Mouse (Mus musculus): ENCODE results near the gene Slc22a2. TPM values are rescaled to one million over a fixed set of nuclear protein-coding genes. Genes with fewer than 3 reads are reported as not detected.
"Not testable (repeated sequence)": the region's sequence is repeated elsewhere in the genome, so short reads cannot be mapped to it uniquely, and the experiment has no call there.

The Slc22a2 gene
- polyA plus RNA-seq, 1 experiment: not detected

DNA sequence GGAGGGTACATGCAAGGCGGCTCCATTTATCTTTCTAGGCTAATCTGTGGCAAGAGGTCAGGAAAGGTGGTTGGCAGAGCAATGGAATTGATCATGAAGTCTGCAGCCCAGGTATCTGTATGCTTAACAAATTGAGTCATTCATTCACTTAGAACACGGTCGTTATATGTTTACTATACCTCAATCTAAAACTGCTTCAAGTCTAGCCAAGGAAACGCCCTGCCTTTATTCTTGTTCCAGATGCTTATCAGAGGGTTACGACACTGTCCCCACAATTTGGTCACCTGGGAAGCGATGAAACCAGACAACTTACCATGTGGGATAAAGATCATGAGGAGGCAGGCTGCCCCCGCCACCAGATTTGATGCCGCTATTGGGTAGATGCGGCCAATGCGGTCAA, 75.3 kb downstream of the Slc22a2 start:
- Histone ChIP-seq H3K4me1 (ENCODE audit: control insufficient read depth, insufficient read depth, low read length) (peaks cover 6% of the 10 kb centered on the region), H3K4me3 (ENCODE audit: insufficient read depth, low read length) (no peak overlapping the region), H3K27ac (ENCODE audit: insufficient read depth, low read depth, low read length) (no peak overlapping the region)
- TF ChIP-seq CTCF (IDR thresholded peaks at IDR 0.05; ENCODE audit: low read depth, low read length): no peak
- no peak for TF ChIP-seq POLR2A (IDR thresholded peaks at IDR 0.05; ENCODE audit: borderline replicate concordance, low read depth, low read length)

DNA sequence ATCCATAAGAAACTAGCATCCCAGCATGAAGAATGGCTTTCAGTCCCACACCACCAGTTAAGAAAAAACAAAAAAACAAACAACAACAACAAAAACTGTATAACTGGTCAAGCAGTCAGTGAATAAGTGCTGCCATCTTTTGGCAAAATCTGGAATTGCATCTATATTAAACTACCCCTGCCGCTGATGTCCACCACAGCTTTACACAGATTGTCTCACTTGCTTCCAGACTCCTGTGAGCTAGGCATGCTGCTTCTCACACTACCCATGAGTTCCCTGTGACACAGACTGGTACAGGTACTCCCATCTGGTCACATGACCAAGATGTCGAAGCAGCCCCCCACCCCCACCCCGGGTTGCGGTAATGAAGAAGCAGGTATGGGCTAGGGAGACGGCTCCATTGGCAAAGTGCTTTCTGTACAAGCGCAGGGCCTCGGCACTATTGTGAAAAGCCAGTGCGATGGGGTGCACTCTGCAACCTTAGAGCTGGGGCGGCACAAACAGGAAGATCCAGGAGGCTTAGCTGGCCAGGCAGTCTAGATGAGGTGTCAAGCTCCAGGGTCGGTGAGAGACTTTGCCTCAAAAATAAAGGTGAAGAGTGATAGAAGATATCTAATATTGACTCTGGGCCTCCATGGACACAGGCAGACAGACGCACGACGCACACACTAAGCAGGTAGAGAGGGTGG, 76.8 kb downstream of the Slc22a2 start:
- Histone ChIP-seq H3K4me1 (ENCODE audit: control insufficient read depth, insufficient read depth, low read length) (peaks cover under 1% of the 10 kb centered on the region), H3K27ac (ENCODE audit: insufficient read depth, low read depth, low read length) (no peak overlapping the region), H3K4me3 (ENCODE audit: insufficient read depth, low read length) (no peak overlapping the region)
- TF ChIP-seq POLR2A (IDR thresholded peaks at IDR 0.05; ENCODE audit: borderline replicate concordance, low read depth, low read length) (no peak), CTCF (IDR thresholded peaks at IDR 0.05; ENCODE audit: low read depth, low read length) (no peak)

DNA sequence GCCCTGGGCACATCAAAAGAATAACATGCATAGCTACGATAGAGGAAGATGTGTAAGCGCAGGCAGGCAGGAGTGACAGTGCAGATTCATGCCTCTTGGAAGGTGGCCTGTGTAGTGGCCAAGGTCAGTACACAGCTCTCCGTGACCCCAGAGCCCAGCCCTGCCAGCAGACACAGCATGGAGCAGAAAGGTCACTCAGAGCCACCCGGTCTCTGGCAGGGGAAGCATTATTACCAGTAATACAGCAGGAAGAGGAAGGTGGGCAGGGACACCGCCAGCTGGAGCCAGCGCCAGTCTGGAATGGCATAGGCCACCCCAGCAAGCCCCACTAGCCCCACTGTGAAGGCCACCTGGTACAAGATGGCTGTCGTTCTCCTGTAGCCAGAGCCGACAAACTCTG, 80.2 kb downstream of the Slc22a2 start:
- Histone ChIP-seq H3K27ac (ENCODE audit: insufficient read depth, low read depth, low read length) (no peak overlapping the region), H3K4me1 (ENCODE audit: control insufficient read depth, insufficient read depth, low read length) (no peaks in the 10 kb centered on the region), H3K4me3 (ENCODE audit: insufficient read depth, low read length) (no peak overlapping the region)
- no peak for TF ChIP-seq POLR2A (IDR thresholded peaks at IDR 0.05; ENCODE audit: borderline replicate concordance, low read depth, low read length)
- no peak for TF ChIP-seq CTCF (IDR thresholded peaks at IDR 0.05; ENCODE audit: low read depth, low read length)

DNA sequence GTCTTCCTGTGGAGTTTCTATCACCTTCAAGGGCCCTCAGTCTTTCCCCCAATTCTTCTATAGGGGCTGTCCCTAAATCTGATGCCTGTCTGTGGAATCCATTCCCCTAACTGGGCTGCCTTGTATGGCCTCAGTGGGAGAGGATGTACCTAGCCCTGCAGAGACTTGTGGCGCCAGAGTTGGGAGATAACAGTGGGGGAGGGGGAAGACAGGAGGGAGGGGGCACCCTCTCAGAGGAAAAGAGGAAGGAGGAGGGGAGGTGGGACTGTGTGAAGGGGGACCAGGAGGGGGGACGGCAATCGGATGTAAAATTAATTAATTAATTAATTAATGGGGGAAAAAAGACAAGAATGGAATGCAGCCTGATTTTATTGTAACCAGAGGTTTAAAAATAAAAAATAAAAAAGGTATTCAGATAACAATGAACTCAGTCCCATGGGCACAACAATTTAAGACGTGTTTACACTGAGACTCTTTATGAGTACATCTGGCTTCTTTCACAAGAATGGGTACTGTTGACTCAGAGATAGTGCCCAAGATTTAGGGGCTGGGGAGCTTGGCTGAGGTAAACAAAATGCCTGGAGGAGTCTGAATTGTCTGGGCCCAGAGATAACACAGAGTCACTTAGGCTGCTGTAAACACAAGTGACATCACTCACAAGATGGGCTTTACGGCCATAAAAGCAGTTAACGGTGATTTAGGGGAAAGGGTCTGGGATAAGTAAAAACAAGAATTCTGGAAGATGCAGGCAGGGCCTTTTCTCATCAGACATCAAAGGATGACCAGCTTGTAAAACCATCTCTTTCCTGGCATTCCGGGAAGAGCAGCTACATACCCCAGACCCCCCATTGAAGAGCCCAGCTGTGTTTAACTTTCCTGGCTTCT, 84.8 kb downstream of the Slc22a2 start:
- no peaks in the 10 kb centered on the region for H3K4me1 ChIP-seq (ENCODE audit: control insufficient read depth, insufficient read depth, low read length)
- TF ChIP-seq POLR2A (IDR thresholded peaks at IDR 0.05; ENCODE audit: borderline replicate concordance, low read depth, low read length) (no peak), CTCF (IDR thresholded peaks at IDR 0.05; ENCODE audit: low read depth, low read length) (no peak)
- no peak overlapping the region for H3K27ac ChIP-seq (ENCODE audit: insufficient read depth, low read depth, low read length)
- H3K4me3 ChIP-seq (ENCODE audit: insufficient read depth, low read length): no peak overlapping the region

- no peak overlapping the region for H3K27ac ChIP-seq (ENCODE audit: insufficient read depth, low read depth, low read length)
- H3K4me1 ChIP-seq (ENCODE audit: control insufficient read depth, insufficient read depth, low read length): no peaks in the 10 kb centered on the region
- TF ChIP-seq POLR2A (IDR thresholded peaks at IDR 0.05; ENCODE audit: borderline replicate concordance, low read depth, low read length): no peak
- TF ChIP-seq CTCF (IDR thresholded peaks at IDR 0.05; ENCODE audit: low read depth, low read length): no peak
- no peak overlapping the region for H3K4me3 ChIP-seq (ENCODE audit: insufficient read depth, low read length)
Measured at GRCm38 (mm10) chr17:12669363-12669679, 85.4 kb downstream of the Slc22a2 start.

- H3K27ac ChIP-seq (ENCODE audit: insufficient read depth, low read depth, low read length): no peak overlapping the region
- no peaks in the 10 kb centered on the region for H3K4me1 ChIP-seq (ENCODE audit: control insufficient read depth, insufficient read depth, low read length)
- TF ChIP-seq POLR2A (IDR thresholded peaks at IDR 0.05; ENCODE audit: borderline replicate concordance, low read depth, low read length): no peak
- TF ChIP-seq CTCF (IDR thresholded peaks at IDR 0.05; ENCODE audit: low read depth, low read length): no peak
Measured at GRCm38 (mm10) chr17:12671029-12671605, 87.2 kb downstream of the Slc22a2 start.

GRCm38 (mm10) chr17:12672285-12672790, 88.4 kb downstream of the Slc22a2 start:
- Histone ChIP-seq H3K27ac (ENCODE audit: insufficient read depth, low read depth, low read length) (no peak overlapping the region), H3K4me1 (ENCODE audit: control insufficient read depth, insufficient read depth, low read length) (no peaks in the 10 kb centered on the region), H3K4me3 (ENCODE audit: insufficient read depth, low read length) (no peak overlapping the region)
- TF ChIP-seq CTCF (IDR thresholded peaks at IDR 0.05; ENCODE audit: low read depth, low read length): no peak
- TF ChIP-seq POLR2A (IDR thresholded peaks at IDR 0.05; ENCODE audit: borderline replicate concordance, low read depth, low read length): no peak

More at GRCm38 (mm10) chr17:12671029-12671605, 87.2 kb downstream of the Slc22a2 start:
- no peak overlapping the region for H3K4me3 ChIP-seq (ENCODE audit: insufficient read depth, low read length)

GRCm38 (mm10) chr17:12673871-12674270, 89.9 kb downstream of the Slc22a2 start:
- TF ChIP-seq CTCF (IDR thresholded peaks at IDR 0.05; ENCODE audit: low read depth, low read length): no peak
- TF ChIP-seq POLR2A (IDR thresholded peaks at IDR 0.05; ENCODE audit: borderline replicate concordance, low read depth, low read length): no peak
- Histone ChIP-seq H3K4me1 (ENCODE audit: control insufficient read depth, insufficient read depth, low read length) (no peaks in the 10 kb centered on the region), H3K4me3 (ENCODE audit: insufficient read depth, low read length) (no peak overlapping the region), H3K27ac (ENCODE audit: insufficient read depth, low read depth, low read length) (no peak overlapping the region)

- H3K4me3 ChIP-seq (ENCODE audit: insufficient read depth, low read length); H3K27ac ChIP-seq (ENCODE audit: insufficient read depth, low read depth, low read length); H3K4me1 ChIP-seq (ENCODE audit: control insufficient read depth, insufficient read depth, low read length): not testable (repeated sequence)
Measured at GRCm38 (mm10) chr17:12674980-12675379, 91.0 kb downstream of the Slc22a2 start.

- no peak for TF ChIP-seq POLR2A (IDR thresholded peaks at IDR 0.05; ENCODE audit: borderline replicate concordance, low read depth, low read length)
- TF ChIP-seq CTCF (IDR thresholded peaks at IDR 0.05; ENCODE audit: low read depth, low read length): no peak
- H3K27ac ChIP-seq (ENCODE audit: insufficient read depth, low read depth, low read length): no peak within 1 kb of the TSS
- H3K4me1 ChIP-seq (ENCODE audit: control insufficient read depth, insufficient read depth, low read length): no peaks in the 10 kb centered on the region
- no peak within 1 kb of the TSS for H3K4me3 ChIP-seq (ENCODE audit: insufficient read depth, low read length)
Measured at GRCm38 (mm10) chr17:12675646-12676045, 91.7 kb downstream of the Slc22a2 start, which contains the start of gene Slc22a1. Gene Slc22a1 (minus strand): TSS chr17:12675829.

Measured in bone marrow macrophage, adult 2 months (primary cell).